Mouse (Mus musculus) neural tube, embryonic 12.5 days (tissue): ENCODE results near the gene Slit3. TPM values are rescaled to one million over a fixed set of nuclear protein-coding genes. Genes with fewer than 3 reads are reported as not detected.

Source experiments
- ATAC-seq: fragments of 200-750 bp; cut with Nextera tagmentation; 2 replicates; pipeline ENCODE4 v1.8.0; 2017; ENCODE audit warnings: low read depth, mild to moderate bottlenecking, moderate TSS enrichment, moderate library complexity; ENCODE audit not compliant: low FRiP score
- H3K27ac ChIP-seq: fragments of 300-500 bp; sonication (generic); 2 replicates; pipeline ENCODE4 v1.5.1; 2016
- H3K27me3 ChIP-seq: fragments of 300-500 bp; sonication (generic); replicated peaks from 2 replicates; pipeline ENCODE4 v1.6.1; 2016; ENCODE audit warnings: mild to moderate bottlenecking
- H3K36me3 ChIP-seq: fragments of 300-500 bp; sonication (generic); 2 replicates; pipeline ENCODE4 v1.6.1; 2016; ENCODE audit warnings: mild to moderate bottlenecking
- H3K4me1 ChIP-seq: fragments of 300-500 bp; sonication (generic); 2 replicates; pipeline ENCODE4 v1.6.1; 2016
- H3K4me2 ChIP-seq: fragments of 300-500 bp; sonication (generic); replicated peaks from 2 replicates; pipeline ENCODE4 v1.6.1; 2016; ENCODE audit warnings: mild to moderate bottlenecking
- H3K4me3 ChIP-seq: fragments of 300-500 bp; sonication (generic); 2 replicates; pipeline ENCODE4 v1.5.1; 2016
- H3K9ac ChIP-seq: fragments of 300-500 bp; sonication (generic); 2 replicates; pipeline ENCODE4 v1.6.1; 2016; ENCODE audit warnings: mild to moderate bottlenecking
- H3K9me3 ChIP-seq: fragments of 300-500 bp; sonication (generic); 2 replicates; pipeline ENCODE4 v1.6.1; 2016; ENCODE audit warnings: mild to moderate bottlenecking
- WGBS: fragments of 180-500 bp; shearing (Covaris S2); methylation state at CpG from one replicate; pipeline ENCODE4 v1.1.7; 2016; 5-methylcytosine and 5-hydroxymethylcytosine counted together
- polyA plus RNA-seq: library from polyadenylated mRNA; unstranded; fragments of >200 nt; fragmentation: Nextera tagmentation; extraction: Ambion mirVana; gene quantifications from 2 replicates; pipeline ENCODE4 v1.2.1, GENCODE M21; 2016

The Slit3 gene
- polyA plus RNA-seq, 1 experiment from 2014 or later = 65.0 TPM

GRCm38 (mm10) chr11:35109781-35110180, 11.2 kb upstream of the Slit3 start:
- H3K36me3 ChIP-seq = no peaks in the 10 kb centered on the region
- no peak overlapping the region for H3K4me2 ChIP-seq
- H3K9ac ChIP-seq = no peak overlapping the region
- no peak overlapping the region for H3K4me3 ChIP-seq
- 83% methylated on average over 4 of the region's 4 CpGs for WGBS
- no peaks in the 10 kb centered on the region for H3K27me3 ChIP-seq
- H3K9me3 ChIP-seq = no peaks in the 10 kb centered on the region
- no peak overlapping the region for H3K27ac ChIP-seq
- no peak for ATAC-seq
- no peaks in the 10 kb centered on the region for H3K4me1 ChIP-seq

DNA sequence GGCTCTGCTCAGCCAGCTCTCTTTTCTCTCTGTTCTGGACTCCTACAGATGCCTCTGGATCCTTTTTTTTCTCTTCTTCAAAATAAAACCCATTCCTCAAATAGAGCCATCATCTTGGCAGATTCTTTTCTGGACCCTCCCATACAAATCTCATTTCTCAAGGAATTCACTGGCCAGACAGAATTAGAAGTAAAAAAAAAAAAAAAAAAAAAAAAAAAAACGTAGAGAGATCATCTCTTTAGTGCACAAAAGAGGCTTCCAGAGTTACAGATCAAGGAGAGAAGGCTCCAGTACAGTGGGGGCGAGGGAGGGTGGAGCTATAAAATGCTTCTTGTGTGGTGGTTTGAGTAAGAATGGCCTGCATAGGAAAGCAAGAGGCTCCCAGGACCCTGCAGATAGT, 10.2 kb upstream of the Slit3 start:
- WGBS = 76% methylated on average over 1 of the region's 2 CpGs
- H3K27me3 ChIP-seq = no peaks in the 10 kb centered on the region
- no peak overlapping the region for H3K27ac ChIP-seq
- no peak overlapping the region for H3K4me2 ChIP-seq
- no peak overlapping the region for H3K9ac ChIP-seq
- H3K9me3 ChIP-seq = no peaks in the 10 kb centered on the region
- no peak for ATAC-seq
- H3K4me3 ChIP-seq = no peak overlapping the region
- no peaks in the 10 kb centered on the region for H3K36me3 ChIP-seq
- no peaks in the 10 kb centered on the region for H3K4me1 ChIP-seq

GRCm38 (mm10) chr11:35113290-35113689, 7.7 kb upstream of the Slit3 start:
- no peak overlapping the region for H3K27ac ChIP-seq

GRCm38 (mm10) chr11:35116436-35116835, 4.6 kb upstream of the Slit3 start:
- H3K4me1 ChIP-seq = peaks cover 8% of the 10 kb centered on the region
- no peak overlapping the region for H3K4me2 ChIP-seq
- ATAC-seq = no peak
- H3K9ac ChIP-seq = no peak overlapping the region
- H3K4me3 ChIP-seq = no peak overlapping the region
- no peaks in the 10 kb centered on the region for H3K36me3 ChIP-seq
- no peaks in the 10 kb centered on the region for H3K9me3 ChIP-seq
- peaks cover 20% of the 10 kb centered on the region for H3K27me3 ChIP-seq
- no peak overlapping the region for H3K27ac ChIP-seq
- 72% methylated on average over 3 of the region's 3 CpGs for WGBS

More at GRCm38 (mm10) chr11:35113290-35113689, 7.7 kb upstream of the Slit3 start:
- no peak for ATAC-seq
- 47% methylated on average over 1 of the region's 1 CpGs for WGBS
- Histone ChIP-seq H3K4me1 (no peaks in the 10 kb centered on the region), H3K36me3 (no peaks in the 10 kb centered on the region), H3K27me3 (peaks cover 6% of the 10 kb centered on the region; the same call in 1 of the 2 replicates), H3K9me3 (no peaks in the 10 kb centered on the region), H3K4me2 (no peak overlapping the region), H3K4me3 (no peak overlapping the region), H3K9ac (no peak overlapping the region)

- peaks cover 17% of the 10 kb centered on the region for H3K4me1 ChIP-seq
- no peak overlapping the region for H3K4me3 ChIP-seq
- no peak overlapping the region for H3K4me2 ChIP-seq
- peaks cover 34% of the 10 kb centered on the region for H3K27me3 ChIP-seq
- no peak overlapping the region for H3K27ac ChIP-seq
- no peak overlapping the region for H3K9ac ChIP-seq
- no peaks in the 10 kb centered on the region for H3K9me3 ChIP-seq
- H3K36me3 ChIP-seq = no peaks in the 10 kb centered on the region
- ATAC-seq = no peak
- WGBS = 91% methylated on average over 3 of the region's 3 CpGs
Observed at GRCm38 (mm10) chr11:35117871-35118270, 3.2 kb upstream of the Slit3 start.

GRCm38 (mm10) chr11:35118731-35119130, 2.3 kb upstream of the Slit3 start:
- H3K9me3 ChIP-seq = no peaks in the 10 kb centered on the region
- peaks cover 42% of the 10 kb centered on the region for H3K27me3 ChIP-seq
- no peak for ATAC-seq
- no peak overlapping the region for H3K4me2 ChIP-seq
- H3K4me1 ChIP-seq = peaks cover 19% of the 10 kb centered on the region
- H3K36me3 ChIP-seq = no peaks in the 10 kb centered on the region
- WGBS = 69% methylated on average over 6 of the region's 6 CpGs
- H3K9ac ChIP-seq = no peak overlapping the region
- H3K27ac ChIP-seq = no peak overlapping the region
- no peak overlapping the region for H3K4me3 ChIP-seq

DNA sequence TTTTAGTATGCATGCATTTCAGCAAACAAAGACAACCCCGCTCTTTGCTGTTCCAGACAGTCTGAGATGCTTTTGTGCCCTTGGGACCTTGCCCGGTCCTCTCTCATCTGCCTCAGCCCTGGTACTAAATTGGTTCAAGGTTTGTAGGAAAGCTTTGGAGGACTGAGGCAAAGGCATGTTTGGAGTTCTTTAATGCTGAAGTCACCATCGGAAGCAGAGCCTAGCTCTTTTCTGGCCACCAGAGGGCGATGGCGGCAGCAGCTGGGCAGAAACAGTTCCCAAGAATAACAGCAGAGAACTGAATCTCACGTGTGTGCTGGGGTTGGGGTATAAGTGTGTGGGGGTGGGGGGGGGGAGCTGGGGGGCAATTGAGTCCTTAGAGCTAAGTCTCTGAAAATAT, 1.7 kb upstream of the Slit3 start:
- 14% methylated on average over 6 of the region's 6 CpGs for WGBS
- ATAC-seq = no peak
- no peak overlapping the region for H3K27ac ChIP-seq

DNA sequence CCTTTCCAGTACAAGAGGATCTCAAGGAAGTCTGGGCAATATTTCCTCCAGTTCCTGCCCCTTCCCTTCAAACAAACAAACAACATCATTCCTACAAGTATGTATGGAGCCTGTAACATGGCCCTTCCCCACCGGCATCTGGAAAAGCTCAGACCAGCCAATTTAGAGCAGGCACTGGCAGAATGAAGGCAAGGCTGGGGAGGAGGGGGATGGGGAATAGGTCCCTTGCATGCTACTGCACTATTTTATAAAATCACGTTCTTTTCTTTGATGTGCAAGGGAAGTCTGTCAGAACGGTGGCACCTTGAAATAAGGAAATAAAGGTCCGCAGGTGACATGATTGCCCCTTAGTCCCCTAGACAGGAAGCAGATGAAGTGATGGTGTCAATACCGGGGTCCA, 948 bp upstream of the Slit3 start:
- no peak overlapping the region for H3K9ac ChIP-seq
- peaks cover 49% of the 10 kb centered on the region for H3K27me3 ChIP-seq
- H3K36me3 ChIP-seq = no peaks in the 10 kb centered on the region
- no peak overlapping the region for H3K4me2 ChIP-seq
- no peaks in the 10 kb centered on the region for H3K9me3 ChIP-seq
- H3K4me3 ChIP-seq = no peak overlapping the region
- ATAC-seq = no peak
- WGBS = 44% methylated on average over 5 of the region's 5 CpGs
- H3K27ac ChIP-seq = no peak overlapping the region
- peaks cover 25% of the 10 kb centered on the region for H3K4me1 ChIP-seq

More for the DNA sequence above, 1.7 kb upstream of the Slit3 start:
- Histone ChIP-seq H3K27me3 (peaks cover 47% of the 10 kb centered on the region), H3K36me3 (no peaks in the 10 kb centered on the region), H3K4me3 (no peak overlapping the region), H3K9me3 (no peaks in the 10 kb centered on the region), H3K4me2 (no peak overlapping the region), H3K9ac (no peak overlapping the region), H3K4me1 (peaks cover 24% of the 10 kb centered on the region)

DNA sequence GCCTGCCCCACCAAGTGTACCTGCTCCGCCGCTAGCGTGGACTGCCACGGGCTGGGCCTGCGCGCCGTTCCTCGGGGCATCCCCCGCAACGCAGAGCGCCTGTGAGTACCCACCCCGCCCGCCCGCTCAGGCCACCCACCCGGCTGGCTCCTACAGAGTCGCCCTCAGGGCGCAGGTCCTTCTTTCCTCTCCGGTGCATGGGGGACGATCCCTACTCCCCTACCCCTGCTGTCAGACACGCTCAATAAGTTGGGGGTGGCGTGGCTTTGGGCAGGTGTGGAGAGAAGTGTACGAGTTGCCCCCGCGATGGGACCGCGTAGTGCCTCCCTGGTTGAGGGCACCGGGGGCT, 561 bp downstream of the Slit3 start:
- Histone ChIP-seq H3K4me2 (peak overlapping the region; percentile 99), H3K9ac (peak overlapping the region; percentile 66), H3K9me3 (no peaks in the 10 kb centered on the region), H3K4me3 (peak overlapping the region; percentile 69), H3K4me1 (peaks cover 28% of the 10 kb centered on the region), H3K36me3 (no peaks in the 10 kb centered on the region), H3K27me3 (peaks cover 59% of the 10 kb centered on the region), H3K27ac (no peak overlapping the region)
- ATAC-seq = peak; percentile 61
- 2% methylated on average over 27 of the region's 27 CpGs for WGBS

DNA sequence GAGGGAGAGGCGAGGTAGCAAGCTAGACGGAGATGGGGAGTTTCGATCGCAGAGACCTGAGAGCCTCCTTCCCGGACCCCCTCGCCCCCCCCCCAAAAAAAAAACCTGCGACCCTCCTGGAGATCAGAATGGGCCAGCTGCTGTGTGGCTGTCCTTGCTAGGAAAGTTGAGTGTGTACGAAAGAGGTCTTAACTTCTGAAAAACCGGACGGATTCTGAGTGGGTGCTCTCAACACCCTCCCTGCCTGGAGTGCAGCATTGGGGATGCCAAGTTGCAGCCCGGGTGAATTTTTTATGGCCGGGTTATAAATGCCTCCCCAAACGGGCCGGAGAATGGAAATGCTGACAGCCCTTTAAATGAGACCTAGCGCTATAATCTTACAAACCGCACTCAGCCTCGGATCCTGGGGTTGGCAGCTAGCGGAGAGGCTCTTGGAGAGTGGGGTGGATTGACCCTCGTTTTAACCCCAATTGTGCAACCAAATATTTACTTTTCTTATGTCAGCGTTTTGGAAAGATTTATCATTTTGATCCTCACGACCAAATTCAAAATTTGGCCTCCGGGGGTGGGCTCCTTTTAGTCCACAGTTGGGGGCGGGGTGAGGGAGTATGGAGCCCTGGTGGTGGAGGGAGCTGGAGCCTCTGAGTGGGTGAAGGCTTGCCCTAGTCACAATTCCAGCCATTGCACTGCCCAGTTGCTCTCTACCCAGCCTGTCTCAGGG, 1.2 kb downstream of the Slit3 start:
- H3K27me3 ChIP-seq = peaks cover 59% of the 10 kb centered on the region
- H3K9me3 ChIP-seq = no peaks in the 10 kb centered on the region
- WGBS = under 1% methylated on average over 23 of the region's 23 CpGs
- peaks cover 28% of the 10 kb centered on the region for H3K4me1 ChIP-seq
- ATAC-seq = no peak
- H3K4me3 ChIP-seq = peak overlapping the region; percentile 69
- H3K36me3 ChIP-seq = no peaks in the 10 kb centered on the region
- no peak overlapping the region for H3K27ac ChIP-seq
- peak overlapping the region; percentile 99 for H3K4me2 ChIP-seq
- peak overlapping the region; percentile 66; the same call in 1 of the 2 replicates for H3K9ac ChIP-seq

GRCm38 (mm10) chr11:35124489-35125107, 3.6 kb downstream of the Slit3 start:
- Histone ChIP-seq H3K36me3 (no peaks in the 10 kb centered on the region), H3K27ac (no peak overlapping the region), H3K9ac (no peak overlapping the region), H3K4me1 (peaks cover 28% of the 10 kb centered on the region), H3K4me3 (no peak overlapping the region), H3K9me3 (no peaks in the 10 kb centered on the region), H3K27me3 (peaks cover 53% of the 10 kb centered on the region), H3K4me2 (peak overlapping the region; percentile 99; the same call in 1 of the 2 replicates)
- WGBS = 46% methylated on average over 17 of the region's 17 CpGs
- no peak for ATAC-seq

DNA sequence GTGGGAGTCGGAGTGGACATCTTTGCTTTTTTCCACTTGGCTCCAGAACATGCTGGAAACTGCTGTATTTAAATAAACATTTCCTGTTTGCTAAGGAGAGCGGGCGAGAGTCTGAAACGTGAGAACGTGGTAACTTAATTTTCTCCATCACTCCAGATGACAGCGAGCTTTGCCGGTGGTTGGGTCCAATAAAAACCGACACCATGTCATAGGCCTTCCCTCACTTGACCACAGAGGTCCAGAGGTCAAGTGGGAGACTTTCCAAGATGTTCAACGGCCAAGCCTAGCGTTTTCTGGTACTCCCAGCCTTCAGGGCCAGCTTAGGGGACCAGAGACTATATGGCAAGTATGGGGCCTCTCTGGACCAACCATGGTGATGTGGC, 4.1 kb downstream of the Slit3 start:
- H3K9me3 ChIP-seq = no peaks in the 10 kb centered on the region
- WGBS = 61% methylated on average over 10 of the region's 10 CpGs
- no peak overlapping the region for H3K27ac ChIP-seq
- H3K9ac ChIP-seq = no peak overlapping the region
- H3K36me3 ChIP-seq = no peaks in the 10 kb centered on the region
- peaks cover 52% of the 10 kb centered on the region for H3K27me3 ChIP-seq
- no peak overlapping the region for H3K4me3 ChIP-seq
- no peak overlapping the region for H3K4me2 ChIP-seq
- H3K4me1 ChIP-seq = peaks cover 28% of the 10 kb centered on the region
- no peak for ATAC-seq

DNA sequence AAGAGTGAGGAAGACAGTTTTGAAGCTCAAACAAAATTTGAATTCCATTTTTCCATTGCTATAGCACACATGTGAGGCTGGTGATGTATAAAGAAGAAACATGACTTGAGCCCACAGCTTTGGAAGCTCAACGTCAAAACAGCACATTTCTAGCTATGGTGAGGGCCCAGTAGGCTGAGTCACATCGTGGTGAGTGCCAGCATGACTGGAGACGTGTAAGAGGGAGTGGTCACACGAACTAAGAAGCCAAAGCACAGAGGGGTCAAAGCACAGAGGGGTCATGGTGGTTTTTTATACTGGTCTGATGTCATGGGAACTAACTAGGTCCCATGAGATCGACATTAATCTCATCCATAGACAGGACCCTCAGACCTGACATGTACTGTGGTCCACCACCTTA, 10.7 kb downstream of the Slit3 start:
- no peak overlapping the region for H3K9ac ChIP-seq
- H3K36me3 ChIP-seq = no peaks in the 10 kb centered on the region
- no peak for ATAC-seq
- no peaks in the 10 kb centered on the region for H3K27me3 ChIP-seq
- no peak overlapping the region for H3K27ac ChIP-seq
- 79% methylated on average over 5 of the region's 5 CpGs for WGBS
- no peak overlapping the region for H3K4me2 ChIP-seq
- H3K9me3 ChIP-seq = no peaks in the 10 kb centered on the region
- no peaks in the 10 kb centered on the region for H3K4me1 ChIP-seq
- no peak overlapping the region for H3K4me3 ChIP-seq
